Mouse (Mus musculus): ENCODE data around the gene Asb10. TPM values are rescaled to one million over a fixed set of nuclear protein-coding genes. Genes with fewer than 3 reads are reported as not detected.
A peak's percentile ranks its signal among the peaks of the same experiment; 100 is the strongest.

Asb10 gene
- total and polyA plus RNA-seq, 3 experiments, result not detected

- Histone ChIP-seq H3K27me3 (ENCODE audit: insufficient read depth, low read length) (no peaks in the 10 kb centered on the region), H3K4me3 (ENCODE audit: low read depth, low read length) (no peak overlapping the region), H3K9me3 (replicated peaks) (no peaks in the 10 kb centered on the region), H3K4me1 (ENCODE audit: insufficient read depth, low read depth, low read length) (peaks cover 2% of the 10 kb centered on the region; the same call in 1 of the 2 replicates), H3K36me3 (replicated peaks) (peaks cover 100% of the 10 kb centered on the region)
- ATAC-seq (ENCODE audit: extremely low read depth, insufficient number of reproducible peaks, low FRiP score, poor library complexity, severe bottlenecking), result no peak
- TF ChIP-seq GATA1 (IDR thresholded peaks at IDR 0.05; ENCODE audit: borderline replicate concordance, low read length), result no peak
- TF ChIP-seq GATA2 (IDR thresholded peaks at IDR 0.05; ENCODE audit: borderline replicate concordance, low read depth, low read length), result no peak
- TF ChIP-seq CTCF (IDR thresholded peaks at IDR 0.05; ENCODE audit: low read depth, low read length), result no peak
- no peak for TF ChIP-seq TAL1 (conservative IDR thresholded peaks at IDR 0.05; ENCODE audit: low read depth, low read length)
- no peak for TF ChIP-seq POLR2AphosphoS5 (IDR thresholded peaks at IDR 0.05; ENCODE audit: insufficient replicate concordance, low read depth, low read length)
- no peak for DNase-seq (ENCODE audit: low spot score)
These were observed 54.0 kb downstream of the Asb10 start for GRCm38 (mm10) chr5:24486738-24487137.

- 0 out of 2 replicates have a peak, but pooled peaks have one; percentile 28 for ATAC-seq (ENCODE audit: extremely low read depth, insufficient number of reproducible peaks, low FRiP score, poor library complexity, severe bottlenecking)
- Histone ChIP-seq H3K27me3 (ENCODE audit: insufficient read depth, low read length) (no peaks in the 10 kb centered on the region), H3K9me3 (replicated peaks) (no peaks in the 10 kb centered on the region), H3K4me1 (ENCODE audit: insufficient read depth, low read depth, low read length) (peaks cover 2% of the 10 kb centered on the region; the same call in 1 of the 2 replicates), H3K36me3 (replicated peaks) (peaks cover 100% of the 10 kb centered on the region), H3K4me3 (ENCODE audit: low read depth, low read length) (no peak overlapping the region)
- peak; percentile 73 for DNase-seq (ENCODE audit: low spot score)
- TF ChIP-seq CTCF (IDR thresholded peaks at IDR 0.05; ENCODE audit: low read depth, low read length), result peak; percentile 71
- TF ChIP-seq POLR2AphosphoS5 (IDR thresholded peaks at IDR 0.05; ENCODE audit: insufficient replicate concordance, low read depth, low read length), result no peak
These were observed 54.7 kb downstream of the Asb10 start for GRCm38 (mm10) chr5:24486097-24486496.

- H3K27me3 ChIP-seq (ENCODE audit: insufficient read depth, low read length), result no peaks in the 10 kb centered on the region
- peaks cover 100% of the 10 kb centered on the region for H3K36me3 ChIP-seq (replicated peaks)
- H3K9me3 ChIP-seq (replicated peaks), result no peaks in the 10 kb centered on the region
- DNase-seq (ENCODE audit: low spot score) (no peak), ATAC-seq (ENCODE audit: extremely low read depth, insufficient number of reproducible peaks, low FRiP score, poor library complexity, severe bottlenecking) (no peak)
- no peak overlapping the region for H3K4me3 ChIP-seq (ENCODE audit: low read depth, low read length)
- H3K4me1 ChIP-seq (ENCODE audit: insufficient read depth, low read depth, low read length), result peaks cover 2% of the 10 kb centered on the region; the same call in 1 of the 2 replicates
- no peak for TF ChIP-seq CTCF (IDR thresholded peaks at IDR 0.05; ENCODE audit: low read depth, low read length)
- no peak for TF ChIP-seq TAL1 (conservative IDR thresholded peaks at IDR 0.05; ENCODE audit: low read depth, low read length)
- TF ChIP-seq GATA1 (IDR thresholded peaks at IDR 0.05; ENCODE audit: borderline replicate concordance, low read length), result no peak
- TF ChIP-seq GATA2 (IDR thresholded peaks at IDR 0.05; ENCODE audit: borderline replicate concordance, low read depth, low read length), result no peak
- TF ChIP-seq POLR2AphosphoS5 (IDR thresholded peaks at IDR 0.05; ENCODE audit: insufficient replicate concordance, low read depth, low read length), result no peak
These were observed 55.8 kb downstream of the Asb10 start for GRCm38 (mm10) chr5:24484963-24485362.

GRCm38 (mm10) chr5:24483326-24483725 lies 57.5 kb downstream of the Asb10 start:
- ATAC-seq (ENCODE audit: extremely low read depth, insufficient number of reproducible peaks, low FRiP score, poor library complexity, severe bottlenecking) (peak; percentile 22; the same call in 1 of the 2 replicates), DNase-seq (ENCODE audit: low spot score) (peak; percentile 58)
- peaks cover 2% of the 10 kb centered on the region; the same call in 1 of the 2 replicates for H3K4me1 ChIP-seq (ENCODE audit: insufficient read depth, low read depth, low read length)
- H3K36me3 ChIP-seq (replicated peaks), result peaks cover 100% of the 10 kb centered on the region
- H3K27me3 ChIP-seq (ENCODE audit: insufficient read depth, low read length), result no peaks in the 10 kb centered on the region
- H3K4me3 ChIP-seq (ENCODE audit: low read depth, low read length), result no peak overlapping the region
- TF ChIP-seq CTCF (IDR thresholded peaks at IDR 0.05; ENCODE audit: low read depth, low read length) (peak; percentile 59), TAL1 (conservative IDR thresholded peaks at IDR 0.05; ENCODE audit: low read depth, low read length) (no peak)
- H3K9me3 ChIP-seq (replicated peaks), result no peaks in the 10 kb centered on the region

Other genes starting within 250 kb of the Asb10 start
- gene Kcnh2, start 189.4 kb downstream of the Asb10 start, total RNA-seq (2014; fragmentation: Nextera tagmentation), result 3.3 and 6.8 TPM in 2 replicates
- gene Kcnh2, start 189.4 kb downstream of the Asb10 start, total RNA-seq (2017), result 1.0 and 1.3 TPM in 2 replicates
- 12.6 and 15.1 TPM in 2 replicates for gene Kcnh2, start 189.4 kb downstream of the Asb10 start, polyA plus RNA-seq (2012)
- 0.23 and 0.58 TPM in 2 replicates for gene Nos3, start 176.2 kb downstream of the Asb10 start, total RNA-seq (2014; fragmentation: Nextera tagmentation)
- 0.17 and 0.22 TPM in 2 replicates for gene Nos3, start 176.2 kb downstream of the Asb10 start, total RNA-seq (2017)
- 0.07 and 0.09 TPM in 2 replicates for gene Nos3, start 176.2 kb downstream of the Asb10 start, polyA plus RNA-seq (2012)
- not detected in 2 replicates for gene Atg9b, start 148.8 kb downstream of the Asb10 start, total RNA-seq (2014; fragmentation: Nextera tagmentation)
- 0.06 and 0.11 TPM in 2 replicates for gene Atg9b, start 148.8 kb downstream of the Asb10 start, total RNA-seq (2017)
- gene Atg9b, start 148.8 kb downstream of the Asb10 start, polyA plus RNA-seq (2012), result 0.15 TPM in 2 replicates
- 13.5 and 17.7 TPM in 2 replicates for gene Abcb8, start 147.3 kb downstream of the Asb10 start, total RNA-seq (2014; fragmentation: Nextera tagmentation)
- 15.4 and 20.4 TPM in 2 replicates for gene Abcb8, start 147.3 kb downstream of the Asb10 start, total RNA-seq (2017)
- 43.6 and 44.0 TPM in 2 replicates for gene Abcb8, start 147.3 kb downstream of the Asb10 start, polyA plus RNA-seq (2012)
- gene Asic3, start 127.6 kb downstream of the Asb10 start, total RNA-seq (2014; fragmentation: Nextera tagmentation), result not detected in 2 replicates
- 0.05 TPM in 1 of 2 replicates, not detected in the other for gene Asic3, start 127.6 kb downstream of the Asb10 start, total RNA-seq (2017)
- gene Asic3, start 127.6 kb downstream of the Asb10 start, polyA plus RNA-seq (2012), result 0.06 TPM in 1 of 2 replicates, not detected in the other
- 14.3 and 19.1 TPM in 2 replicates for gene Cdk5, start 117.4 kb downstream of the Asb10 start, total RNA-seq (2014; fragmentation: Nextera tagmentation)
- 26.6 and 28.1 TPM in 2 replicates for gene Cdk5, start 117.4 kb downstream of the Asb10 start, total RNA-seq (2017)
- 9.8 and 12.7 TPM in 2 replicates for gene Cdk5, start 117.4 kb downstream of the Asb10 start, polyA plus RNA-seq (2012)
- 24.7 and 42.1 TPM in 2 replicates for gene Slc4a2, start 117.1 kb downstream of the Asb10 start, total RNA-seq (2014; fragmentation: Nextera tagmentation)
- gene Slc4a2, start 117.1 kb downstream of the Asb10 start, total RNA-seq (2017), result 25.5 and 30.5 TPM in 2 replicates
- 17.4 and 20.0 TPM in 2 replicates for gene Slc4a2, start 117.1 kb downstream of the Asb10 start, polyA plus RNA-seq (2012)
- gene Fastk, start 95.7 kb downstream of the Asb10 start, total RNA-seq (2014; fragmentation: Nextera tagmentation), result 95.9 and 97.8 TPM in 2 replicates
- gene Fastk, start 95.7 kb downstream of the Asb10 start, total RNA-seq (2017), result 36.2 and 46.9 TPM in 2 replicates
- 286 and 295 TPM in 2 replicates for gene Fastk, start 95.7 kb downstream of the Asb10 start, polyA plus RNA-seq (2012)
- gene Tmub1, start 93.1 kb downstream of the Asb10 start, total RNA-seq (2014; fragmentation: Nextera tagmentation), result 11.1 and 14.3 TPM in 2 replicates
- gene Tmub1, start 93.1 kb downstream of the Asb10 start, total RNA-seq (2017), result 13.3 and 16.1 TPM in 2 replicates
- gene Tmub1, start 93.1 kb downstream of the Asb10 start, polyA plus RNA-seq (2012), result 36.3 and 38.1 TPM in 2 replicates
- gene Agap3, start 88.8 kb downstream of the Asb10 start, total RNA-seq (2014; fragmentation: Nextera tagmentation), result 22.0 and 26.3 TPM in 2 replicates
- 30.3 and 32.8 TPM in 2 replicates for gene Agap3, start 88.8 kb downstream of the Asb10 start, total RNA-seq (2017)
- 133 and 147 TPM in 2 replicates for gene Agap3, start 88.8 kb downstream of the Asb10 start, polyA plus RNA-seq (2012)
- gene Gbx1, start 13.8 kb downstream of the Asb10 start, total RNA-seq (2014; fragmentation: Nextera tagmentation), result not detected in 2 replicates
- 0.12 TPM in 1 of 2 replicates, not detected in the other for gene Gbx1, start 13.8 kb downstream of the Asb10 start, total RNA-seq (2017)
- 0.01 and 0.02 TPM in 2 replicates for gene Gbx1, start 13.8 kb downstream of the Asb10 start, polyA plus RNA-seq (2012)
- not detected in 2 replicates for gene 4931409K22Rik, start 15.8 kb upstream of the Asb10 start, total RNA-seq (2014; fragmentation: Nextera tagmentation)
- 0.06 TPM in 1 of 2 replicates, not detected in the other for gene 4931409K22Rik, start 15.8 kb upstream of the Asb10 start, total RNA-seq (2017)
- gene 4931409K22Rik, start 15.8 kb upstream of the Asb10 start, polyA plus RNA-seq (2012), result not detected in 2 replicates
- gene Abcf2, start 36.5 kb upstream of the Asb10 start, total RNA-seq (2014; fragmentation: Nextera tagmentation), result 54.2 and 58.8 TPM in 2 replicates
- 89.5 and 94.6 TPM in 2 replicates for gene Abcf2, start 36.5 kb upstream of the Asb10 start, total RNA-seq (2017)
- 68.5 and 81.4 TPM in 2 replicates for gene Abcf2, start 36.5 kb upstream of the Asb10 start, polyA plus RNA-seq (2012)
- gene Chpf2, start 45.8 kb upstream of the Asb10 start, total RNA-seq (2014; fragmentation: Nextera tagmentation), result 5.9 and 15.8 TPM in 2 replicates
- 7.3 and 14.9 TPM in 2 replicates for gene Chpf2, start 45.8 kb upstream of the Asb10 start, total RNA-seq (2017)
- gene Chpf2, start 45.8 kb upstream of the Asb10 start, polyA plus RNA-seq (2012), result 19.9 and 28.5 TPM in 2 replicates
- not detected in 2 replicates for gene Smarcd3, start 83.4 kb upstream of the Asb10 start, total RNA-seq (2014; fragmentation: Nextera tagmentation)
- 0.06 and 0.22 TPM in 2 replicates for gene Smarcd3, start 83.4 kb upstream of the Asb10 start, total RNA-seq (2017)
- 0.12 TPM in 1 of 2 replicates, not detected in the other for gene Smarcd3, start 83.4 kb upstream of the Asb10 start, polyA plus RNA-seq (2012)
- gene Nub1, start 144.6 kb upstream of the Asb10 start, total RNA-seq (2014; fragmentation: Nextera tagmentation), result 40.8 and 44.7 TPM in 2 replicates
- gene Nub1, start 144.6 kb upstream of the Asb10 start, total RNA-seq (2017), result 56.3 and 58.6 TPM in 2 replicates
- 25.8 and 28.8 TPM in 2 replicates for gene Nub1, start 144.6 kb upstream of the Asb10 start, polyA plus RNA-seq (2012)
- not detected in 2 replicates for gene Wdr86, start 189.7 kb upstream of the Asb10 start, total RNA-seq (2014; fragmentation: Nextera tagmentation)
- gene Wdr86, start 189.7 kb upstream of the Asb10 start, total RNA-seq (2017), result under 0.01 and 0.44 TPM in 2 replicates
- not detected in 2 replicates for gene Wdr86, start 189.7 kb upstream of the Asb10 start, polyA plus RNA-seq (2012)
- not detected in 2 replicates for gene Crygn, start 217.0 kb upstream of the Asb10 start, total RNA-seq (2014; fragmentation: Nextera tagmentation)
- gene Crygn, start 217.0 kb upstream of the Asb10 start, total RNA-seq (2017), result not detected in 2 replicates
- gene Crygn, start 217.0 kb upstream of the Asb10 start, polyA plus RNA-seq (2012), result 0.47 and 0.95 TPM in 2 replicates